In genomic region chr9:103996496-103996895, GRCm38 (mm10) we compare ENCODE assay signal across 11 mouse cellular contexts. TPM values are rescaled to one million over a fixed set of nuclear protein-coding genes. Genes with fewer than 3 reads are reported as not detected.
A peak's percentile ranks its signal among the peaks of the same experiment; 100 is the strongest.
DNase-seq lines count a peak whose midpoint lies in the region; ATAC-seq lines count a peak whose summit lies in the region.
"Had no signal": no experiment of that assay in that cellular context is flagged by ENCODE, and none has a peak within 500 bp of the region (broad histone marks: within the 10 kb centered on the region; RNA-seq: fewer than 3 reads in every experiment).

No protein-coding gene starts in this region.

- WGBS in heart, embryonic 12.5 days = 9% methylated on average over 2 of the region's 2 CpGs
- 22% methylated on average over 2 of the region's 2 CpGs for WGBS in midbrain, embryonic 10.5 days
- 3% methylated on average over 2 of the region's 2 CpGs for WGBS in midbrain, embryonic 15.5 days

- no peaks in the 10 kb centered on the region for H3K36me3 ChIP-seq in heart, embryonic 12.5 days
- H3K36me3 ChIP-seq in midbrain, embryonic 10.5 days = no peaks in the 10 kb centered on the region
- H3K36me3 ChIP-seq in midbrain, embryonic 15.5 days (replicated peaks) = no peaks in the 10 kb centered on the region
- H3K36me3 ChIP-seq: limb, embryonic 15.5 days had no signal

- no peaks in the 10 kb centered on the region for H3K27me3 ChIP-seq in heart, embryonic 12.5 days (replicated peaks)
- peaks cover 13% of the 10 kb centered on the region for H3K27me3 ChIP-seq in midbrain, embryonic 10.5 days (ENCODE audit: low read depth, poor library complexity, severe bottlenecking)
- no peaks in the 10 kb centered on the region; the same call in 1 of the 2 replicates for H3K27me3 ChIP-seq in midbrain, embryonic 15.5 days (replicated peaks)

- H3K27ac ChIP-seq in heart, embryonic 12.5 days (ENCODE audit: poor library complexity, severe bottlenecking) = no peak overlapping the region
- no peak overlapping the region for H3K27ac ChIP-seq in midbrain, embryonic 10.5 days (replicated peaks)
- no peak overlapping the region for H3K27ac ChIP-seq in midbrain, embryonic 15.5 days
- H3K27ac ChIP-seq: limb, embryonic 15.5 days had no signal

- peak; percentile 55 for DNase-seq in heart, adult 8-10 months (ENCODE audit: low spot score)
- peak; percentile 21 for DNase-seq in midbrain, embryonic 10.5 days (ENCODE audit: low spot score)
- peak; percentile 32 for DNase-seq in MEL-GATA-1-ER (ENCODE audit: extremely low read depth, low read depth)
- peak; percentile 79 to 81 for DNase-seq in cerebellum, postnatal 10 days
- DNase-seq in lung, postnatal 10 days = peak; percentile 62

- no peak for ATAC-seq in heart, embryonic 12.5 days (ENCODE audit: insufficient number of reproducible peaks, low FRiP score)
- no peak for ATAC-seq in midbrain, embryonic 15.5 days (replicated peaks)
- ATAC-seq in monocyte, adult 5-6 weeks (replicated peaks; ENCODE audit: insufficient number of reproducible peaks, low FRiP score, low TSS enrichment, poor library complexity, severe bottlenecking) = no peak

- no peak overlapping the region for H3K4me3 ChIP-seq in heart, embryonic 12.5 days
- H3K4me3 ChIP-seq in midbrain, embryonic 10.5 days = no peak overlapping the region
- H3K4me3 ChIP-seq in midbrain, embryonic 15.5 days = no peak overlapping the region
- H3K4me3 ChIP-seq: limb, embryonic 15.5 days had no signal

- peaks cover 14% of the 10 kb centered on the region; the same call in 1 of the 2 replicates for H3K4me1 ChIP-seq in heart, embryonic 12.5 days (replicated peaks)
- peaks cover 15% of the 10 kb centered on the region for H3K4me1 ChIP-seq in midbrain, embryonic 10.5 days
- peaks cover 6% of the 10 kb centered on the region; the same call in 1 of the 2 replicates for H3K4me1 ChIP-seq in midbrain, embryonic 15.5 days

- no peak overlapping the region for H3K4me2 ChIP-seq in heart, embryonic 12.5 days
- no peak overlapping the region for H3K4me2 ChIP-seq in midbrain, embryonic 15.5 days
- H3K4me2 ChIP-seq: limb, embryonic 15.5 days had no signal

- H3K9me3 ChIP-seq in heart, embryonic 12.5 days (replicated peaks) = no peaks in the 10 kb centered on the region
- H3K9me3 ChIP-seq in midbrain, embryonic 10.5 days (replicated peaks) = no peaks in the 10 kb centered on the region
- H3K9me3 ChIP-seq in midbrain, embryonic 15.5 days = no peaks in the 10 kb centered on the region
- H3K9me3 ChIP-seq: limb, embryonic 15.5 days had no signal

- H3K9ac ChIP-seq in heart, embryonic 12.5 days = no peak overlapping the region
- H3K9ac ChIP-seq in midbrain, embryonic 15.5 days = no peak overlapping the region
- H3K9ac ChIP-seq: limb, embryonic 15.5 days had no signal

RNA-seq across cellular contexts. Expression of gene Nphp3, which starts 5.8 kb away (rescaled TPM):
- total RNA-seq in heart, adult 8-10 months (2022) = 1 to 10 TPM; 2.4 to 3.7 (median 2.9) TPM
- 6.8 and 7.7 TPM in 2 replicates for polyA plus RNA-seq in heart, embryonic 12.5 days (2016; fragmentation: Nextera tagmentation; extraction: Ambion mirVana)
- 3.2 and 3.6 TPM in 2 replicates for polyA plus RNA-seq in midbrain, embryonic 10.5 days (2016; fragmentation: Nextera tagmentation; extraction: Ambion mirVana)
- polyA plus RNA-seq in midbrain, embryonic 15.5 days (2015; fragmentation: Nextera tagmentation; extraction: Ambion mirVana) = 3.3 TPM in 2 replicates
- total RNA-seq in monocyte, adult 5-6 weeks (2017) = 1.7 to 5.4 TPM (median 1.8 TPM) in 3 replicates

RNA-seq across cellular contexts. Expression of gene Gm28305, which starts 44.0 kb away (rescaled TPM):
- 1 to 10 TPM in 1 of 4 experiments, not detected in 3; 2.0 TPM for total RNA-seq in heart, adult 8-10 months (2022)
- not detected in 2 replicates for polyA plus RNA-seq in heart, embryonic 12.5 days (2016; fragmentation: Nextera tagmentation; extraction: Ambion mirVana)
- polyA plus RNA-seq in midbrain, embryonic 10.5 days (2016; fragmentation: Nextera tagmentation; extraction: Ambion mirVana) = not detected in 2 replicates
- polyA plus RNA-seq in midbrain, embryonic 15.5 days (2015; fragmentation: Nextera tagmentation; extraction: Ambion mirVana) = not detected in 2 replicates
- not detected in 3 replicates for total RNA-seq in monocyte, adult 5-6 weeks (2017)
- polyA plus RNA-seq: cortical plate, adult 2 months; limb, embryonic 15.5 days; stomach, embryonic 14.5 days had no signal

Comparison
In these comparisons a context has a peak if more than half of its experiments do, and no peak if none do; other contexts are left out.
1. DNase-seq: peak in every context shown above with its lines; median percentile 80 in cerebellum, postnatal 10 days; 62 in lung, postnatal 10 days; 55 in heart, adult 8-10 months; 32 in MEL-GATA-1-ER; 21 in midbrain, embryonic 10.5 days.